7 mouse cellular contexts compared by ENCODE assay signal in genomic region chr9:83315941-83316817, GRCm38 (mm10).
DNase-seq lines count a peak whose midpoint lies in the region; ATAC-seq lines count a peak whose summit lies in the region.

No protein-coding gene starts in this region.

- no peak overlapping the region for H3K4me3 ChIP-seq in embryonic facial prominence, embryonic 12.5 days
- no peak overlapping the region for H3K4me3 ChIP-seq in neural tube, embryonic 14.5 days (ENCODE audit: low read depth, low read length)
- H3K4me3 ChIP-seq in liver, embryonic 12.5 days: no peak overlapping the region

- H3K4me2 ChIP-seq in embryonic facial prominence, embryonic 12.5 days (replicated peaks): no peak overlapping the region
- H3K4me2 ChIP-seq in neural tube, embryonic 14.5 days (ENCODE audit: low read depth, low read length): no peak overlapping the region
- H3K4me2 ChIP-seq in liver, embryonic 12.5 days: no peak overlapping the region

- no peak overlapping the region for H3K27ac ChIP-seq in embryonic facial prominence, embryonic 12.5 days
- no peak overlapping the region for H3K27ac ChIP-seq in neural tube, embryonic 14.5 days (ENCODE audit: low read depth, low read length)
- no peak overlapping the region for H3K27ac ChIP-seq in liver, embryonic 12.5 days

- peak; percentile 12 for DNase-seq in urinary bladder, postnatal 14 days (ENCODE audit: low spot score)
- no peak for DNase-seq in urinary bladder, postnatal 10 days (ENCODE audit: low spot score)
- peak; percentile 88 for DNase-seq in layer of hippocampus, adult 9-10 months (ENCODE audit: low spot score)
- DNase-seq in kidney, adult 9 months: no peak

- no peaks in the 10 kb centered on the region for H3K9me3 ChIP-seq in embryonic facial prominence, embryonic 12.5 days
- H3K9me3 ChIP-seq in neural tube, embryonic 14.5 days (ENCODE audit: control insufficient read depth, low read length): no peaks in the 10 kb centered on the region
- H3K9me3 ChIP-seq in liver, embryonic 12.5 days (replicated peaks): no peaks in the 10 kb centered on the region

- H3K4me1 ChIP-seq in embryonic facial prominence, embryonic 12.5 days: peaks cover 12% of the 10 kb centered on the region
- H3K4me1 ChIP-seq in neural tube, embryonic 14.5 days (ENCODE audit: control insufficient read depth, insufficient read depth, low read length): peaks cover 6% of the 10 kb centered on the region; the same call in 1 of the 2 replicates
- no peaks in the 10 kb centered on the region for H3K4me1 ChIP-seq in liver, embryonic 12.5 days

- no peak overlapping the region for H3K9ac ChIP-seq in embryonic facial prominence, embryonic 12.5 days
- H3K9ac ChIP-seq in neural tube, embryonic 14.5 days (replicated peaks; ENCODE audit: low read depth, low read length): no peak overlapping the region
- H3K9ac ChIP-seq in liver, embryonic 12.5 days: no peak overlapping the region

- WGBS in embryonic facial prominence, embryonic 12.5 days: 59% methylated on average over 10 of the region's 10 CpGs
- whole genome bisulfite sequencing in neural tube, embryonic 14.5 days: 56% methylated on average over 10 of the region's 10 CpGs
- WGBS in liver, embryonic 12.5 days (ENCODE audit: insufficient replicate concordance): 67% methylated on average over 10 of the region's 10 CpGs

- ATAC-seq in embryonic facial prominence, embryonic 12.5 days (ENCODE audit: insufficient number of reproducible peaks, insufficient read depth, low FRiP score, low TSS enrichment): peak; percentile 90
- peak; percentile 83 for ATAC-seq in neural tube, embryonic 14.5 days (ENCODE audit: low read depth)
- no peak for ATAC-seq in liver, embryonic 12.5 days

- no peaks in the 10 kb centered on the region for H3K27me3 ChIP-seq in embryonic facial prominence, embryonic 12.5 days
- H3K27me3 ChIP-seq in neural tube, embryonic 14.5 days (ENCODE audit: control insufficient read depth, insufficient read depth, low read length): no peaks in the 10 kb centered on the region
- no peaks in the 10 kb centered on the region for H3K27me3 ChIP-seq in liver, embryonic 12.5 days (replicated peaks)

- no peaks in the 10 kb centered on the region for H3K36me3 ChIP-seq in embryonic facial prominence, embryonic 12.5 days
- no peaks in the 10 kb centered on the region for H3K36me3 ChIP-seq in neural tube, embryonic 14.5 days (ENCODE audit: control insufficient read depth, insufficient read depth, low read length)
- H3K36me3 ChIP-seq in liver, embryonic 12.5 days: no peaks in the 10 kb centered on the region

Comparison
In these comparisons a context has a peak if more than half of its experiments do, and no peak if none do; other contexts are left out.
1. DNase-seq: peak in urinary bladder, postnatal 14 days (single experiment) and layer of hippocampus, adult 9-10 months (single experiment); none in urinary bladder, postnatal 10 days (single experiment) and kidney, adult 9 months (single experiment).